Mouse (Mus musculus) adrenal gland, postnatal 36 days (tissue): ENCODE results near the gene Osbpl5. TPM values are rescaled to one million over a fixed set of nuclear protein-coding genes. Genes with fewer than 3 reads are reported as not detected.

Experiments
- DNase-seq, 2 experiments: peaks; one replicate each; pipeline ENCODE4 v3.0.0; 2021; ENCODE audit warnings: mixed read lengths in 1 of 2
- total RNA-seq, 2 experiments: library from RNA; stranded (reverse); gene quantifications; 2 replicates each; pipeline ENCODE4 v1.2.3; 2021

The Osbpl5 gene
- total RNA-seq, 2 experiments from 2014 or later, result 29.6 to 32.4 TPM

DNA sequence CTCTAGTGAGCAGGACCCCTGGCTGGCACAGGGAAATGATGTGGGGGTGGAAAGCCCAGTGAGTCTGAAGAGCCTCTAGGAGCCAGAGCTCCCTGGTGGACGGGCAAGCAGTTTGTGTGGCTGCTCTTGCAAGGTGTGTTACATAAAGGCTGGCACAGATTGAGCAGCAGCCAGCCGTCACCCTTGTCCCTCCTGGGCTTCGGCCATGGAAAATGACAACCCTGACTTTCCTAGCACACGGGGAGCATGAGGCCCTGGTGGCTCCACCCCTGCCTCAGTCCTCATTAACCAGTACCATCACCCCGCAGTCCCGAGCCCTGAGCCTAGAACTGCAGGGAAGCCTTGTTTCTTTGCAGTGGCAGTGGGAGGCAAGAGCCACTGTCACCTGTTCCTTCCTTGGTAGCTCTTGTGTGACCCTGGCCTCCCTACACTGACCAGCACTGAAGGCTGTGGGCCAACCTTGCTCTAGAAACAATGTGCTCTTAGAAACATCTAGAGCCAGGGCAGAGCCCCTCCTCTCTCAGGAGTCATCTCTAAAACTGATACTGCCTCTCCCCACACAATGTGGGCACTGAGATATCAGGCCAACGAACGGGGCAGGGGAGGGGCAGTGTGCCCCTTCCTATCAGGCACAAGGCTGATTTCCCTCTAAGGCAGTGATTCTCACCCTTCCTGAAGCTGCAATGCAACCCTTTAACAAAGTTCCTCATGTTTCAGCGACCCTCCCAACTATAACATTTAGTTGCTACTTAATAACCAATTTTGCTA lies 1.2 kb downstream of the Osbpl5 start:
- DNase-seq, result peak in 1 of 2 experiments; percentile 44

DNA sequence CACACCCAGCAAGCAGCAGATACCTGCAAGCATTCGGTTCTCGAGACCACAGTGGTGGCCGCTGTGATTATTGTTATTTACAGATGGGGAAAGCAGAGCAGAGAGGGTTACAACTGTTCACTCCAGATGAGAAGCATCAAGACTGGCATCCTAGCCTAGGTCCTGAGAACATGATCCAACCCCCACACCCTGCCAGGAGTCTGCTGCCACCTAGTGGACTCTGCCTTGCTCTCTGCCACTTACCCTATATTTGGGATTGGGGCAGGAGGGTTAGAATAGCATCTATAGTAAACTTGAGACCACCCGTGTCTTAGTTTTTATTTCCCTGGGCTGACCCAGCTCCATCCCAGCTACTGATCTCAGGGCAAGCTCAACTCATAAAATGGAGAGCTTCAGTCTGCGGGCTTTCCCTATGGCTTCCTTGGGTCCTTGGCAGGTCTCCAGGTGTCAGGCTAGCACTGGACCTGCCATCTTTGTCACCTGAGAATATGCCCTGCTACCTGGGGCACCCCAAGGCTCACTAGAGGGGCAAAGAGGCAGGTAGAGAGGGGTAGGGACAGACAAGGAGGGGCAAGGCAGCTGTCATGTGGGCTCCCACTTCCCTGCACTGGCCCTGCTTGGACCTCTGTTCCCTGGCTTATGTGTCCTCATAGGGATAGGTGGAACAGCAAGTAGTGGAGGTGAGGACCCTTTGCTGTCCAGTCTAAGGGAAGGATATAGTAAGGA lies 2.6 kb downstream of the Osbpl5 start:
- peak; percentile 71 to 80 for DNase-seq

DNA sequence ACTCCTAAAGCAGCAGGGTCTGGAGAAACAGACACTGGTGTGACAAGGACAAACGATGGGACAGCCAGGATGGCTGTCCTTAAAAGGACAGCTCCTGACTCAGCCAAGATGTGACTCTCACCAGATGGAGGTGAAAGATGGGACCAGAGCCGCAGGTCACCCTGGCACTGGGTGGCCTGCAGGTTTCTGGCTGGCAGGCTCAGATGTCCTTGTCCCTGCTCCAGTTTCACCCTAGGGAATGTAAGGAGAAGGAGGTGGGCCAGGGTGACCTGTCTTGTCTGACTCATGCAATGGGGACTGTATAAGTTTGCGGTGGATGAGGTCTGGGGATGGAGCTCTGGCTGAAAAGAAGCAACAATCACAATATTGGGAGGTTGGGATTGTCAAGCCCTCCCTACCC lies 4.2 kb downstream of the Osbpl5 start:
- no peak for DNase-seq

DNA sequence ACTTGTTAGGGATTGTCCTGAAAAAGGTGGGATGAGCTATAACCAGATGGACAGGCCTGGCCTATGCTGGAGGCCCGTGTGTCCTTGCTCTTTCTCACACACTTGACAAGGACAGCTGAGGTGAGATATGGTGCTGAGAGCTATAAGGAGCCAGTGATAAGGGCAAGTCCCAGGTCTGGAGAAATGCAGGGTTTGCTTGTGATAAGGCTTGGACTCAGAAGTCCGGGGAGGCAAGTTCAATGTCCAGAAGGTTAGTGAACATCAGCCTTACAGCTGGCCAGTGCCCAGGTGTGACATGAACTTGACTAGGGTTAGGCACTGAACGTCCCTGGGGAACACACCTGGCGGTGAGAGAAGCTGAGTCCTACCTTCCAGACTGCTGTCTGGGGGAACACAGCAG lies 4.7 kb downstream of the Osbpl5 start:
- no peak for DNase-seq

DNA sequence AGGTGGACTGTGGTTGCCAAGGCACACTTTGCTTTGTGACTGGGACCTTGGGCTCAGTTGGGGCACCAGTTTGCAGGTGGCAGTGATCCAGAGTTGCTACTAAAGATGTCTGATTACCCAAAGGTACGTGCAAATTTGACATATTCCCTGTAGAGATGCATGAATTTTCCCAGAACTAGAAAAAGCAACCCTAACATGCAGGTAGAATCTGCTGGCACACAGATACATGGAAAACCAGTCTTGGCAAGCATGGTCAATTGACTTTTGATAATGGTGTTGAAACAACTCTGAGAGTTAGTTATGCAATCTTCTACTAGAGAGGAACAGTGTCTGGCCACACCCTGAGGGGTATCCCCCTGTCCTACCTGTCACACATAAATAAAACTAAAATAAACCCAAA lies 5.4 kb downstream of the Osbpl5 start:
- DNase-seq, result no peak

DNA sequence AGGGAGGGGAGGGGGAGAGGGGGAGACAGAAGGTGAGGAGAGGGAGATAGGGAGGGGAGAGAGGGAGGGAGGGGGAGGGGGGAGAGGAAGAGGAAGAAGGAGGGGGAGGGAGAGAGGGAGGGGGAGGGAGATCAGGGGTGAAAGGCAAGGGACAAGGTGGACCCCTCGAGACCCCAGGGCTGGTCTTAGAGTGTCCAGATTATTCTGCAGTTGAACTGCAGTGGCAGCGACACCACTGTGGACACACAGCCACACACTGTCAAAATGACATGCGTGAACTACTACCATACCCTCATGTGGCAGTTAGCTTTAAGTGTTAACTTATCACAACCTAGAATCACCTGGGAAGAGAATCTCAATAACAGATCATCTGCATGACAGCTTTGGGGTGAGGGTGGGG lies 7.7 kb downstream of the Osbpl5 start:
- no peak for DNase-seq

DNA sequence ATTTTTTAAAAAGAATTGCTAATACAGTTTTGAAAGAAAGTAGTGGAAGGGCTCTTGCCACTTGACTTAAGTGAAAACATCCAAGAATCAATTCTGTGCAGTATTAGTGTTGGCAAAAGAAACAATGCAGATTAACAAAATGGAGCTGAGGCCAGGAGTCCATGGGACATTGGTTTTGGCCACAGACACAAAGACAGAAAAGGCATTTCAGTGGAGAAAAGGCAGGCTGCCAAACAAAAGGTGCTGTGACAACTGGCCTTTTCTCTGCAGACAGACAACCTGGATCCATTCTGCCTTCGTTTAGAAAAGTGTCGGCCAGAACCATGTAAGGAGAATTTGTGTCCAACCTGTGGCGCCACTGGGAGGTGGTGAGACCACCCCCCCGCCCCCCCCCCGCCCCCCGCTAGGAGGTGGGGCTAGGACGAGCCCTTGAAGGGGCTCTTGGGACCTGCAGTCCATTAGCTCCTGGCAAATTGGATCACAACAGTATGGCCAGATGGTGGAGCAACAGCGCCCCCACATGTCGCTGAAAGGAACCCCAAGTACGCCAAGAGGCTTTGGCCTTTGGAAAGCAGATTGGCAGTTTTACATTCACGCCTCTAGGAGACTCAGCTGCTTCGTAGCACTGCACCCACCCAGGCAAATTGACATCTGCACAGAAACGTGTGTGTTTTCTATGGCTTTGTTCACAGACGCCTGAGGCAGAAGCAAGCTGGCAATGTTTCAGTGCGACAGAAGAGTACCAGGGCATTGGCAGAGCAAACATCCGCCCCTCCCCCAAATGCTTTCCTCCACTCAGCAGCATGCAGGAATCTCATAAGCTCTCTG lies 8.5 kb downstream of the Osbpl5 start:
- peak; percentile 88 to 90 for DNase-seq

DNA sequence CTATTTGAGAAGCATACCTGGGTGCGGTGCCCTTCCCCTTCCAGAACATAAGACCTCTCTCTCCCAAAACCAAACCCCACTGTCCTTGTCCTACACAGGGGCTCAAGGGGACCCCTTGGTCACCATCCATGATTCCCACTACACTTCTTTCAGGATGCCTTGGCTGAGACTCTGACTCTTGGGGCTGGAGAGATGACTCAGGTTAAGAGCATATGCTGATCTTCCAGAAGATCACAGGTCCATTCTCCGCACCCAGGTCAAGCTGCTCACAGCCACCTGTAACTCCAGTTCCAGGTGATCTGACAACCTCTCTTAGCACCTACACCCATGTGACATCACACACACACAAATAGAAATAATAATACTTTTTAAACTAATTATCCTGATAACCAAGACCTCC lies 16.1 kb downstream of the Osbpl5 start:
- DNase-seq, result no peak

DNA sequence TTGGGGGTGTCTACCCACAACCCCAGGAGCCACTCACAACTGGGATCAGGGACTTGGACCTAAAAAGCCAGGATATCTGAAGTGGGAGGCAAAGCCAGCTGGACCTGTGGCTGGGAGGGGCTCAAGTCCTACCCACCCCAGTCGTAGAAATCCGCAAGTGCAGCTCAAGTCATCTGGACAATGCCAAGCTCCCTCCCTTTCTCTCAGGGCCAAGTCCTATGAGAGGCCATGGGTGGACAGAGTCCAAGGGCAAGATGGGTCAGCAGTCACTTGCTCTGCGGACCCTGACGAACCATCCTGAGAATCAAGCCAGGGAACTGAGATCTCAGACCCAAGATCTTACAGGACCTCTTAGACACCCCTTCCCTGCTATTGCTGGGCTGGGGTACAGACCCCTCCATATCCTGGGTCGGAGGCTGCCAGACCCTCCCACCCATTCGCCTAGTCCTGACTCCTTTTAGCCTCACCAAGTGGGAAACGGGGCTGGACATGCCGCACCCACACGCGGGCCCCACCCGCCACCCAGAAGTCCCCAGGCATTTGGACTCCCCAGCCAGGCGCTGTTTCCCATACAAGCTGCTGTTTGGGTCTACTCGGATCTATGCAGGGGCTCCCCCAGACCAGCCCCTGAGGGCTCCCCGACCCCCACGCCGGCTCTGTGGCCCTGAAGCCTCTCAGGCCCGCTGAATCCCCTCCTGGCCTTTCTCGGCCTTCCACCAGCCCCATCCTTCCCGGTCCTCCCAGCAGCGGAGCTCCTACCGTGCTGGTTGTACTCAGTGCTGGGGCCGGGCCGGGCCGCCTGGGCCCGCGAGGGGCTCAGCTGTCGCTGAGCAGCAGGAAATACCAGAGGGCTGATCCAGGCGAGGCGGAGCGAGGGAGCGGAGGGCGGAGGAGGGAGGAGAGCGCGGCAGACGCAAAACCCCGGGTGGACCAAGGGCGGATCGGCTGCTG lies 17.0 kb downstream of the Osbpl5 start:
- peak; percentile 91 to 93 for DNase-seq

DNA sequence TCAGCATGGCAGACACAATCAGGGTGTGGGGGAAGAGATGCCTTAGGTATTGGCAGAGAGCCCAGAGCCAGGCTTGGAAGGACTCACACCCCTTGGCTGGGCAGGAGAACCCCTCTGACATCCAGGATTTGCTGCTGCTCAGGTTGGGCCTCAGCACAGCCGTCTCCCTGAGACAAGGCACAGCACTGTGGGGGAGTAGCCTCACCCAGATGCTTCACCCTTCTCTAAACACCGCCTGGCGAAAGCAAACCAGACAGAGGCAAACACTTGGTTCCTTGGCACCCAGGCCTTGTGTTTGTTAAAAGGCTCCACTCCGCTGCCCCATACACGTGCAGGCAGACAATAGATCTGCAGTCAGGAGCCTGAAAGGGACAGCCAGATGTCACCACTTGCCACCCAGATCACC lies 18.2 kb downstream of the Osbpl5 start:
- no peak for DNase-seq

DNA sequence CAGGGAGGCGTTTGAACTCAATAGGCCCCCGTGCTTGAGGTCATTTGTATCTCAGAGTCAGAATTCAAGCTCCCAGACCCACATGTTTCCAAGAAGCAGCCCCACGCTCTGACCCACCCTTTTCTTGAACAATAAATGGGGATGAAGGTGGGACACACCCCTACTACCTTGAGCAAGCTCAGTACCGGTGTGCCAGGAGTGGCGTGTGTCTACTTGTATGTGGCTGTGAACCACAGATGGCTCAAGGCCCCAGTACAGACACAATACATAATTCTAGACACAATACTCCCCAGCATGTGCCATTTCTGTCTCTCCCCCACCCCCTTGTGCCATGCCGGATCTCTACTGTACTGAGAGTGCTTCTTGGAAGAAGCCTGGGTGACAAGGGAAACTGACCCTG lies 18.6 kb downstream of the Osbpl5 start:
- no peak for DNase-seq

DNA sequence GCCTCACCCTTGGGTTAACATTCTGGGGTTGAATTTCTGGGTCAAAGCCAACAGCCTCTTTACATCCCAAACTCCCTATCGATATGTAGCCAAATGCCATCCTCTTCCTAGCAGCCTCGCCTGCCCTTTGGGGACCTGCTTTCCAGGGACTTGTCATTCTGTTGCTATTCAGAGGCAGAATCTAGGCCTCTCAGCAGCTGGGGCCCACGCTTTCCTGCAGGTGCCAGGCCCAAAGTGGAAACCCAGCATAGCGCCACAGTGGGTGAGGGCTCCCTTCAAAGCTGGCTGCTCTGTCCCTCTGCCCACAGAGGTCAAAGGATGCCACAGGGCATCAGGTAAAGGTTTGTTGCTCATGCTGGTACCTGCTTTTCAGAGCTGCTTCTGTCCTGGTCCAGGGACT lies 23.0 kb downstream of the Osbpl5 start:
- no peak for DNase-seq

DNA sequence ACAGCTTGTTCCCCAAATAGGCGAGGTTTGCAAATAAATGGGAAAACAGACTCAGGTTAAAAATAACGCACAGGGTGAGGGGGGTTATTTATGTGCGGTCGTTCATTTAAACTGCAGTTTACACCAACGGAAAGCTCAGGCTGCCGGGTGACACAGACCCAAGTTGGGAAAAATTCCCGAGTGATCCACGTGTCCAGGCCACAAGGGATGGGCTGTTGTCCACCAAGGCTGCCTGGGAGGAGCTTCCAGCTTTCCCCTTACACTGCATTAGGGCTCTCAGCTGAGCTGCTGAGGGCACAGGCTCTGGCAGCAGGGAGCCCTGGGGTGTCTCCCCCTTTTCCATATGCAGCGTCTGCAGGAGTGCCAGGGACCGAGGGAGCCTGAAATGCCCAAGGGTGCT lies 26.9 kb downstream of the Osbpl5 start:
- DNase-seq, result no peak

DNA sequence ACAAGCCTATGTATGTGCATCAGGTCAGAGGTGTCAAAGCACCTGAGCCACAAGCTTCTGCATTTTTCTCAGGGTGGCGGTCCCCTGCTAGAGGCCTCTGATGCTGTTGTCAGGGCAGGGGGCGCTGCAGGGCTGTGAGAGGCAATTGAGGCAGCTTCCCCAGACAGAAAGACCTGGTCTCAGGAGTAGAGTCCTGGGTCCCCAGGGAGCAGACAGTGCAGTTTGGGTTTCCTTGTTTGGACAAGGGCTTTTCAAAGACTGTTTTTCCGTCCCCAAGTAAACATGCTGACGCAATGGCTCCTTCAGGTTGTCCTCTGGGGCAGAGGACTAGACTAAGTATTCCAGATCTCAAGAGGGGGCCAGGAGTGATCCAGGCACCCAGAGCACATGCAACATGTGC lies 30.4 kb downstream of the Osbpl5 start:
- no peak for DNase-seq

DNA sequence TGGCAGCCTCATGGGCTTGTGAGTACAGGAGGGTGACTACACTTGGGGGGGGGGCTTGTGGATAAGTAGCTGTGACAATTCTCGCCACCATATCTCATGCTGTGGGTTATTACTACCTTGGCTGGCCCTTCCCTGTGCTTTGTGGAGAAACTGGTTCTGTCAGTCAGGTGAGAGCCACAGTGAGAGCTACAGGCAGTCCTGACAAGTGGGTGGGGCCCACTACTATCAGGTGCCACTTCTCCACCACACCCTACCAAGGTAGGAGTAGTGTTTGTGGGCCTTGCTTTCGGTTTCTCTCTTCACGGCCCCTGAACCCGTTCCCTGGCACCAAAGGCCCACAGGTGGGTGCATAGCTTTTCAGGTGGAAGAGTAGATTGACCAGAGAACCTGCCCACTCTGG lies 32.9 kb downstream of the Osbpl5 start:
- no peak for DNase-seq

DNA sequence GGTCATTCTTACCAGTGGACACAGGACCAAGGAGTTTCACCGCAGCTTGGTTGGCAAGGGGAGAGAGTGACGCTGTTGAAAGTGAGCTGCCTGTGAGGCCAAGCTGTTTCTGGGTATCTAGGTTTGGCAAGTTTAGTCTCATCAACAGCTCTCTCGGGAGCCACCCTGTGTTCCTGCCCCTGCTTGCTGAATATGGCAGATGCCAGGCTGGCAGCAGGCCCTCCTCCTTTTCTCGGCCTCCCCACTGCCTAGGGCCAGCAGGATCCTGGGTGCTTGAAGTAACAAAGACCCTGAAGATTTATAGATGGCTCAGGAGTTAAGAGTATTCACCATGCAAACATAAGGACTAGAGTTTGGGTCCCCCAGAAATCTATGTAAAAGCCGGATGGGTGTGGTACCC lies 34.1 kb downstream of the Osbpl5 start:
- peak in 1 of 2 experiments; percentile 24 for DNase-seq

DNA sequence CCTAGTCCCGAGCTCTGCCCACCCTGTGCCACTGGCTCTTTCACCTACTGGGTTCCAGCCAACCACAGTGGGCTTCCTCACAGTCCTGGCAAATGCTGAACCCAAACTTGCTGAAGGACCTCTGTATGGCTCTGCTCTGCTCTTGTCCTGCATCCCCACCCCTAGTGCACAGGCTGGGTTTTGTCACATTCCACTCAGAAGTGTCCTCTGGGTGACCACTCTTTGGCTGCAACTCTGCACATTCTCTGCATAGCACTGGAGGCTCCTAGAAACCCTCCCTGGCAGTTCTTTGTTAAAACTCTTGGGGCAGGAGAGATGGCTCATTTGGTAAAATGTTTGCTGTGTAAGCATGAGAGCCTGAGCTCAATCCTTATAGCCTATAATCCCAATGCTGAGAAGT lies 39.0 kb downstream of the Osbpl5 start:
- DNase-seq, result no peak

DNA sequence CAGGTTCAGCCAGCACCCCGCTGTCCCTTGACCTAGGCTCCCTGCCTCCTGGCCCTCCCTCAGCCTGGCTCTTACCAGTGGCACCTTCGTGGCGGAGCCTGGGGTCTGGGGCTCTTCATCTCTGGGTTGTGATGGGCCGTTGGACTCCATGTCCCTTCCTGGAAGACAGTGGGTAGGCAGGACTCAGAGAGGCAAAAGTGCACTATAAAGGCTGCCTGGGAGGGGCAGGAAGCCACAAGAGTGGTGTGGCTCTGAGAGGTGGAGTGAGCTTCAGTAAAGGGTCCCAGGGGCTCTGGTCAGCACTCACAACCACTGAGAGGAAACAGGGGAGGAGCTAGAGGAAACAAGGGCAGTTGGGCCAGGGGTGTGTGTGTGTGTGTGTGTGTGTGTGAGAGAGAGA lies 43.4 kb downstream of the Osbpl5 start:
- no peak for DNase-seq

DNA sequence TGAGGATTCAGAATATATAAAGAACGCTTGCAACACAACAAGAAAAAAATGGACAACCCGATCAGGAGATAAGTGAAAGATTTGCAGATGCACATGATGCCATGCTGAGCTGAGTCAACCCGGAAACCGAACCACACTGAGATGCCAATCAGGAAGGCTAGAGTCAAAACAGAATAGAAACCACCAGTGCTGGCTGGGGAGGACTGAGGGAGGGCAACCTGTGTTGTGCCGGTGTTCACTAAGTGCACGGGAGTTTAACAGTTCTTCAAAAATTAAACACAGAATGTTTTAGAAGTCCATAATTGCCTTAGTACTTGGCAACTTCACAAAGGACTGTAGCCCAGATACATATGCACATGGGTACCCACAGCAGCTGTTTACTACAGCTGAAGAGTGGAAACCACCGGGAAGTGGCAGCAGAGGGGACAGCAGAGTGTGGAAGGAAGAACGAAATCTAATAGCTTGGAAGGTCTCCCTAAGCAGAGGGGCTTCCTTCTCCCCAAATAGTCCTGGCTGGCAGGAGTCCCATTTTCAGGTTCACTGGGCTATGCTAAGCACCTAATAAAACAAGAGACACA lies 43.9 kb downstream of the Osbpl5 start:
- no peak for DNase-seq

DNA sequence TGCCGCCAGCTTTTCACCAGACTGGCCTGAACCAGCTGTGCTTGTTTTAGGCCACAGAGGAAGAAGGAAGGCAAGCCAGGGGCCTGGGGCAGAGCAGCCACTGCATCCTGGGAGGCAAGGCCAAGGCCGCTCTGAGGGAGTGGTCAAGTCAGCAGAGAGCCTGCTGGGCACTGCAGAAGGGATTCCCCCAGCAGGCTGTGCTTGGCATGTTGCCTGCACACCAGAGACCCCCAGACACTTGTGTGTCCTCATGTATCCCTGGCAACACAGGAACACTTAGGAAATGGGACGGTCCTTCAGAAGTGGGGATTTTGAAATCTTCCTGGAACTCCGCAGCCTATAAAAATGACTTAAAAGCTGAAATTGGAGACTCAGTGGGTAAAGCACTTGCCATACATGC lies 44.8 kb downstream of the Osbpl5 start:
- DNase-seq, result no peak

DNA sequence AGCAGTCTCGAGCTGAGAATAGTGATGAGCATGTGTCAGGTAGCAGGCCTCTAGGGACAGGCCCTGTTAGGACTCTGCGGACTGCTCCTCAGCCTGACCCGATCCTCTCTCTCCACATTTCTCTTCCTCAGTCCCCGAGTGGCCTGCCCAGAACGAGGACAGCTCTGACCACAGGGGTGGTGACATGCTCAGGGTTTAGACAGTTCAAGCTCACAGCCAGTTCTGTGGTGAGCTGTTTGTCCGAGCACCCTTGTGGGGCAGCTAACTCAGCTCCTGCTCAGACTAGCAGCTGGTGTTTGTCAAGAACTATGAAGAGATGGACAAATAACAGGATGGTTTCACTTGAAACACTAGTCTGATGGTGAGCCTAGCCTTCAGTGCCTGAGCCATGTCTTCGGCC lies 45.4 kb downstream of the Osbpl5 start:
- DNase-seq, result no peak
